Mouse (Mus musculus): ENCODE data around the gene Slc16a7. TPM values are rescaled to one million over a fixed set of nuclear protein-coding genes. Genes with fewer than 3 reads are reported as not detected.

Slc16a7 gene
- polyA plus RNA-seq, 1 experiment from 2014 or later = 12.7 TPM

DNA sequence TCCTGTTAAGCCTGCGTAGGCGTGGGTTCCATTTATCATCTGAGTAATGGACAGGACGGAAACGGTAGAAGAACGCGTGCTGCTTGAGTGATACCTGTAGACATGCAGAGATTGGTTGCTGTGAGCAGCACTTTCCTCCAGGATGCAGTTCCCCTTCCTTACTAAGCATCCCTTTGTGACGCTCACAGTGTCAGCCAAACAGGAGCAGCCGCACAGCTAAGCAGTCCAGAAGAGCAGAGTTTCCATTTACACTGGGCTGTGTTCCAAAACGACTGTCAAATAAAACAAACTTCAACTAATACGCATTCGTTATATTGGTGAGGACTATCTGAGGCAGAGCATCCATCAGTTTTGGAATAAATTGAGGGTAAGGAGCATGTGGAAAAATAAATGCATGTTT is 17.8 kb downstream of the Slc16a7 start:
- H3K27me3 ChIP-seq (ENCODE audit: control insufficient read depth, insufficient read depth, low read length) = no peaks in the 10 kb centered on the region
- H3K27ac ChIP-seq (ENCODE audit: low read length) = no peak overlapping the region
- 0 out of 2 replicates have a peak, but pooled peaks cover 3% of the 10 kb centered on the region for H3K4me1 ChIP-seq (ENCODE audit: control insufficient read depth, insufficient read depth, low read length)
- H3K4me3 ChIP-seq (ENCODE audit: low read depth, low read length) = no peak overlapping the region
- no peak overlapping the region for H3K9ac ChIP-seq (replicated peaks; ENCODE audit: low read depth, low read length)
- ATAC-seq (ENCODE audit: insufficient number of reproducible peaks, insufficient read depth, low FRiP score, low read depth) = no peak
- H3K4me2 ChIP-seq (replicated peaks; ENCODE audit: low read depth, low read length) = no peak overlapping the region
- no peaks in the 10 kb centered on the region for H3K36me3 ChIP-seq (ENCODE audit: control insufficient read depth, insufficient read depth, low read length)
- WGBS = 43% methylated on average over 11 of the region's 11 CpGs
- no peaks in the 10 kb centered on the region for H3K9me3 ChIP-seq (ENCODE audit: control insufficient read depth, low read depth, low read length)

DNA sequence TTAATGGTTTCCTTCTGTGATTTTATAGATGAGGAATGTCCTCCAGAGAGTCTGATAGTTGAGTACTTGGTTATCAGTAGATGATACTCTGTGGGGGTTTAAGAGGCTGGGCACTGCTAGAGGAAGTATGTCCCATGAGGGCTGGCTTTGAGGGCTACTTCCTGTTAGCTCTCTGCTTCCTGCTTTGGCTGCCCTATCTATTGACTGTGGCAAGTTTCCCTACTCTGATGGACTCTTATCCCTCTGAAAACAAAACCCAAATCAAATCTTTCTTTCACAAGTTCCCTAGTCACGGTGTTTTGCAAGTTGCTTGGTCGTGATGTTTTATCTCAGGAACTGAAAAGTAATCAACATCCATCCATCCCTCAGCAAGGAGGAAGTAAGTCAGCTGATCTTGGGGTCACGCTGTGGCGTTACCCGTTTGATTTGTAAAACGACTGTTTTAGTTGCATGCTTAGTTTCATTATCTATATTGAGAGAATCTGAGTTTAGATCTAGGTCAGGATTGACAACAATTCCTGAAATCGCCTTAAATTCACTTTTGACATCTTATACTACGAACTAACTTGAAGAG is 19.1 kb downstream of the Slc16a7 start:
- WGBS = 72% methylated on average over 8 of the region's 8 CpGs
- H3K9ac ChIP-seq (replicated peaks; ENCODE audit: low read depth, low read length) = no peak overlapping the region
- no peak overlapping the region for H3K4me2 ChIP-seq (replicated peaks; ENCODE audit: low read depth, low read length)
- no peaks in the 10 kb centered on the region for H3K27me3 ChIP-seq (ENCODE audit: control insufficient read depth, insufficient read depth, low read length)
- H3K9me3 ChIP-seq (ENCODE audit: control insufficient read depth, low read depth, low read length) = no peaks in the 10 kb centered on the region
- ATAC-seq (ENCODE audit: insufficient number of reproducible peaks, insufficient read depth, low FRiP score, low read depth) = no peak
- H3K4me1 ChIP-seq (ENCODE audit: control insufficient read depth, insufficient read depth, low read length) = 0 out of 2 replicates have a peak, but pooled peaks cover 3% of the 10 kb centered on the region
- H3K27ac ChIP-seq (ENCODE audit: low read length) = no peak overlapping the region
- no peak overlapping the region for H3K4me3 ChIP-seq (ENCODE audit: low read depth, low read length)
- H3K36me3 ChIP-seq (ENCODE audit: control insufficient read depth, insufficient read depth, low read length) = no peaks in the 10 kb centered on the region

DNA sequence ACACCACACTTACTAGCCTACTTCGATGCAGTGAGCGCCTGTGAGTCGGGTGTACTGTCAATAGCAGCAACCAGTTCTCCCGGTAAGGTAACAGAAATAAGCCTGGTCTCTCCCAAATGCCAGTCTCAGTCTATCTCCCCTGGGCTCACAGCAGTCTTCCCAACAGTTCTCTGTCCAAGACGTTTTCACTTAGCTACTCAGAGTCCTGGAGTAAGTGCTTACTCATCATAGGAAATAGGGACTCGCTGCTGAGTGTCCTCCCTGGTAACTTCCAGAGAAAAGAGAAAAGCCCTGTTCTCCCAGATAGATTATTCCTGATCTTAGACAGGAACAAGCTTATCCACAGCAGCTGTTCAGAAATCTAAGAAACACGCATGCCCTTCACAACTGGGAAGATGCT is 30.8 kb downstream of the Slc16a7 start:
- 81% methylated on average over 7 of the region's 7 CpGs for WGBS
- no peaks in the 10 kb centered on the region for H3K27me3 ChIP-seq (ENCODE audit: control insufficient read depth, insufficient read depth, low read length)
- H3K4me2 ChIP-seq (replicated peaks; ENCODE audit: low read depth, low read length) = no peak overlapping the region
- no peaks in the 10 kb centered on the region for H3K4me1 ChIP-seq (ENCODE audit: control insufficient read depth, insufficient read depth, low read length)
- no peak overlapping the region for H3K9ac ChIP-seq (replicated peaks; ENCODE audit: low read depth, low read length)
- H3K36me3 ChIP-seq (ENCODE audit: control insufficient read depth, insufficient read depth, low read length) = no peaks in the 10 kb centered on the region
- H3K4me3 ChIP-seq (ENCODE audit: low read depth, low read length) = no peak overlapping the region
- no peak overlapping the region for H3K27ac ChIP-seq (ENCODE audit: low read length)
- no peaks in the 10 kb centered on the region for H3K9me3 ChIP-seq (ENCODE audit: control insufficient read depth, low read depth, low read length)
- ATAC-seq (ENCODE audit: insufficient number of reproducible peaks, insufficient read depth, low FRiP score, low read depth) = no peak

DNA sequence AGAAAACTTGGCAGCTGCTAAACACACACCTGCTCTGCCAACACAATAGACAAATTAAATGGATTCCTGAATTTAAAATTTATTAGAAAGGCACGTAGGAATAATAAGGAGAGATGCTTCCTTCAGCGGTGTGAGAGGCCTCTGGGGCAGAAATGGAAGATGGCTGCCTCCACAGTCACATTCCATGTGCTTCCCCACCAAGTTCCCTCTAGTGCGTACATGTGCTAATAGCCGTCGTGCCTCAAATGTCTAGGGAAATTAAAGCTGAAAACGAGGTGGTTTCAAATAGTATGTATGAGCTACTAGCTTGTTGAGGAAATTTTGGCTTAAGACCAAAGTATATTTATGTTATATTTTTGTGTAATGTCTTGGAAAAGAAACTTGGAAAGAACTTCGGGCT is 36.5 kb downstream of the Slc16a7 start:
- ATAC-seq (ENCODE audit: insufficient number of reproducible peaks, insufficient read depth, low FRiP score, low read depth) = no peak
- no peaks in the 10 kb centered on the region for H3K4me1 ChIP-seq (ENCODE audit: control insufficient read depth, insufficient read depth, low read length)
- H3K4me3 ChIP-seq (ENCODE audit: low read depth, low read length) = no peak overlapping the region
- H3K4me2 ChIP-seq (replicated peaks; ENCODE audit: low read depth, low read length) = no peak overlapping the region
- H3K27me3 ChIP-seq (ENCODE audit: control insufficient read depth, insufficient read depth, low read length) = no peaks in the 10 kb centered on the region
- no peak overlapping the region for H3K27ac ChIP-seq (ENCODE audit: low read length)
- 77% methylated on average over 7 of the region's 7 CpGs for WGBS
- H3K36me3 ChIP-seq (ENCODE audit: control insufficient read depth, insufficient read depth, low read length) = no peaks in the 10 kb centered on the region
- H3K9ac ChIP-seq (replicated peaks; ENCODE audit: low read depth, low read length) = no peak overlapping the region
- H3K9me3 ChIP-seq (ENCODE audit: control insufficient read depth, low read depth, low read length) = no peaks in the 10 kb centered on the region

DNA sequence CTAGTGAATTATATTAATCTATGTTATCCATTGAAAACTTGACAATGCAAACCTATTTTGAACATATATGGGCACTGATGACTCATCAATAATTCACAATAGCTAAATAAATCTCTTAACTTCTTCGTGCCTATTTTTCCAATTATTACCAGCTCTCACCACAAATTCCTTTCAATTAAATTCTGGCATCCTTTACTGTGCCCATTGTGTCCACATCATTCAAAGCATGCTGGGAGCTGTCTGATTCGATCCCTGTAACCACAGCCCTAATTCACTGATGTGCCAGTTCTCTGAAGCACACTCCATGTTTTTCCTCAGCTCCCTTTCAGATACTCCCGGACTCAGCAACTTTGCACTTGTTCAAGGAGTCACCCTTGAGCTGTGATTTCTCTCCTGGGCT is 41.1 kb downstream of the Slc16a7 start:
- Histone ChIP-seq H3K4me3 (ENCODE audit: low read depth, low read length) (no peak overlapping the region), H3K4me1 (ENCODE audit: control insufficient read depth, insufficient read depth, low read length) (no peaks in the 10 kb centered on the region), H3K9me3 (ENCODE audit: control insufficient read depth, low read depth, low read length) (no peaks in the 10 kb centered on the region), H3K27me3 (ENCODE audit: control insufficient read depth, insufficient read depth, low read length) (no peaks in the 10 kb centered on the region), H3K36me3 (ENCODE audit: control insufficient read depth, insufficient read depth, low read length) (no peaks in the 10 kb centered on the region), H3K4me2 (replicated peaks; ENCODE audit: low read depth, low read length) (no peak overlapping the region), H3K9ac (replicated peaks; ENCODE audit: low read depth, low read length) (no peak overlapping the region), H3K27ac (ENCODE audit: low read length) (no peak overlapping the region)
- ATAC-seq (ENCODE audit: insufficient number of reproducible peaks, insufficient read depth, low FRiP score, low read depth) = no peak
- WGBS = 85% methylated on average over 3 of the region's 3 CpGs

DNA sequence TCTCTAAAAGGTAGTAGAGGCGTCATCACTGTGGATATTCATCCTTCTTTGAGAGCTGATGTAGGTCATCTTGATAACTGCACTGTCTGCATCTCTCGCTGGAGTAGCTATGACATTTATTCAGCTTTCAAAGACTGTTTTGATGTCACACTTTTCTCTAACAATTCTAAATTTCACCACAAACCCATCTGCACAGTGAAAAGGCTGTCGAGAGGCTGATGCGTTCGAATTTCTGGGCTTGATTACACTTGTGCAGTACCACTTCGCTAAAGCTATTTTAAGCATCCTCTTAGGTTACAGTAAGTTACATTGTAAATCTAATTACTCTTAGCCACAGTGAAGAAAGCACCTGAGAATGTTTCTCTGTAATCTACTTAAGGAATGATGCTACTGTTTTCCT is 42.1 kb downstream of the Slc16a7 start:
- no peaks in the 10 kb centered on the region for H3K27me3 ChIP-seq (ENCODE audit: control insufficient read depth, insufficient read depth, low read length)

DNA sequence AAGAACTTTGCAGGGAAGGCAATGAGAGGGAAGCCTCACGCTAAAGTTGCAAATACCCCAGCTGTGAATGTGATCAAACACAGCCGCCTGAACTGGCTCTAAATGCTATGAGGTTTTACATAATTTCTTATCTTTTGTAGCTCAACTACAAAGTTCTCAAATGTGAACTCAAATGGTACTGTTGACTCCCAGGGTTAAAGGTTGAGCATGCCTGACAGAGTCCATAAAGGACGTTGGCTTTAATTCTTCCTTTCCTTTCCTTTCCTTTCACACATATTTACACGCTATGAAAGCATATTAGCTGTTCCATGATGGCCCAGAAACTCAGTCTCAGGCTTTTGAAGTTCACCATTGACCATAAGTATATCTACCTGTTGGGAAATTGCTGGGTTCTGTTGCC is 42.9 kb downstream of the Slc16a7 start:
- H3K4me1 ChIP-seq (ENCODE audit: control insufficient read depth, insufficient read depth, low read length) = no peaks in the 10 kb centered on the region
- 60% methylated on average over 4 of the region's 4 CpGs for WGBS
- H3K9me3 ChIP-seq (ENCODE audit: control insufficient read depth, low read depth, low read length) = no peaks in the 10 kb centered on the region
- no peak overlapping the region for H3K9ac ChIP-seq (replicated peaks; ENCODE audit: low read depth, low read length)
- no peaks in the 10 kb centered on the region for H3K36me3 ChIP-seq (ENCODE audit: control insufficient read depth, insufficient read depth, low read length)
- ATAC-seq (ENCODE audit: insufficient number of reproducible peaks, insufficient read depth, low FRiP score, low read depth) = peak; percentile 49; the same call in 1 of the 2 replicates
- H3K27ac ChIP-seq (ENCODE audit: low read length) = no peak overlapping the region
- no peak overlapping the region for H3K4me2 ChIP-seq (replicated peaks; ENCODE audit: low read depth, low read length)
- no peaks in the 10 kb centered on the region for H3K27me3 ChIP-seq (ENCODE audit: control insufficient read depth, insufficient read depth, low read length)
- H3K4me3 ChIP-seq (ENCODE audit: low read depth, low read length) = no peak overlapping the region

More for the DNA sequence above, 42.1 kb downstream of the Slc16a7 start:
- Histone ChIP-seq H3K27ac (ENCODE audit: low read length) (no peak overlapping the region), H3K4me2 (replicated peaks; ENCODE audit: low read depth, low read length) (no peak overlapping the region), H3K9ac (replicated peaks; ENCODE audit: low read depth, low read length) (no peak overlapping the region), H3K4me3 (ENCODE audit: low read depth, low read length) (no peak overlapping the region), H3K4me1 (ENCODE audit: control insufficient read depth, insufficient read depth, low read length) (no peaks in the 10 kb centered on the region), H3K9me3 (ENCODE audit: control insufficient read depth, low read depth, low read length) (no peaks in the 10 kb centered on the region), H3K36me3 (ENCODE audit: control insufficient read depth, insufficient read depth, low read length) (no peaks in the 10 kb centered on the region)
- no peak for ATAC-seq (ENCODE audit: insufficient number of reproducible peaks, insufficient read depth, low FRiP score, low read depth)
- 85% methylated on average over 6 of the region's 6 CpGs for WGBS

DNA sequence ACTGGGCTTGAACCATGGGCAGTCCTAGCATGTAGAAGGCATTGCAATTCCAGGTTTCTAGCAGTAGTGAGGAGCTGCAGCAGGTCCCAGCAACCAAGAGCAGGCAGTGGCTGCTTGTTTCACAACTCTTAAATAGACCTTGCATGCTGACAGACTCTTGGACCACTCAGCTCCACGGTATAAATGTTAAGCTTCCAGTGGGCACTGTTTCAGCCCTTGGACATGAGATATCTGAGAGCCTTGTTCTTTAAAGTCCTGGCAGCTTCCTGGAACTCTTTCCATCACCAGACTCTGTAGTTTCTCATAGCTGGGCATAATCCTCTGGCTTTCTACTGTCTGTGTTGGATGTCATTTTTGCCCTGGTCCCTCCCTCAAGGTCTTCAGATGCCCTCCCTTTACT is 43.7 kb downstream of the Slc16a7 start:
- no peaks in the 10 kb centered on the region for H3K4me1 ChIP-seq (ENCODE audit: control insufficient read depth, insufficient read depth, low read length)
- no peak overlapping the region for H3K4me3 ChIP-seq (ENCODE audit: low read depth, low read length)
- H3K4me2 ChIP-seq (replicated peaks; ENCODE audit: low read depth, low read length) = no peak overlapping the region
- H3K36me3 ChIP-seq (ENCODE audit: control insufficient read depth, insufficient read depth, low read length) = no peaks in the 10 kb centered on the region
- no peaks in the 10 kb centered on the region for H3K9me3 ChIP-seq (ENCODE audit: control insufficient read depth, low read depth, low read length)
- H3K27me3 ChIP-seq (ENCODE audit: control insufficient read depth, insufficient read depth, low read length) = no peaks in the 10 kb centered on the region
- no peak overlapping the region for H3K27ac ChIP-seq (ENCODE audit: low read length)
- WGBS = 85% methylated on average over 1 of the region's 1 CpGs
- ATAC-seq (ENCODE audit: insufficient number of reproducible peaks, insufficient read depth, low FRiP score, low read depth) = no peak
- no peak overlapping the region for H3K9ac ChIP-seq (replicated peaks; ENCODE audit: low read depth, low read length)

DNA sequence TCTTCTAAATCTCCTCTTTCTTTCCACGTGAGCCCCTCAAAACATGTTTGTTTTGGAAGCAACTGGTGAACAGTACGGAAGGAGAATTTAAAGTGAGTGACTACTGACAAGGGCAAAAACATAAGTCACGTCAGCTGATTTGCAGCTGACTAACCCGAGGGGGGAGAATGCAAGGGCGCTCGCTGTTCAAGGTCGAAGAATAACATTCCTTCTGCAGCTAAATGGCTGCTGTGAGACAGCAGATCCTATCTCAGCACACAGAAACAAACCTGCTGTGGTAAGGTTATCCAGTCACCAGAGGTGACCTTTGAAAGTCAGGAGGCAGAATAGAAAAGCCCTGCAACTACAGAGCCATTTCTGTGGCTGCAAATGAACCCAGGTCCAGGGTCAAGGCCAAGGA is 47.1 kb downstream of the Slc16a7 start:
- Histone ChIP-seq H3K9ac (replicated peaks; ENCODE audit: low read depth, low read length) (no peak overlapping the region), H3K27ac (ENCODE audit: low read length) (no peak overlapping the region), H3K4me2 (replicated peaks; ENCODE audit: low read depth, low read length) (no peak overlapping the region), H3K27me3 (ENCODE audit: control insufficient read depth, insufficient read depth, low read length) (no peaks in the 10 kb centered on the region), H3K4me1 (ENCODE audit: control insufficient read depth, insufficient read depth, low read length) (no peaks in the 10 kb centered on the region), H3K9me3 (ENCODE audit: control insufficient read depth, low read depth, low read length) (no peaks in the 10 kb centered on the region), H3K36me3 (ENCODE audit: control insufficient read depth, insufficient read depth, low read length) (no peaks in the 10 kb centered on the region), H3K4me3 (ENCODE audit: low read depth, low read length) (no peak overlapping the region)
- no peak for ATAC-seq (ENCODE audit: insufficient number of reproducible peaks, insufficient read depth, low FRiP score, low read depth)
- 67% methylated on average over 7 of the region's 7 CpGs for WGBS
